Mouse (Mus musculus): ENCODE measurements around the gene Scn8a. TPM values are rescaled to one million over a fixed set of nuclear protein-coding genes. Genes with fewer than 3 reads are reported as not detected.

The Scn8a gene
- polyA plus RNA-seq, 1 experiment from 2014 or later = 18.2 TPM

DNA sequence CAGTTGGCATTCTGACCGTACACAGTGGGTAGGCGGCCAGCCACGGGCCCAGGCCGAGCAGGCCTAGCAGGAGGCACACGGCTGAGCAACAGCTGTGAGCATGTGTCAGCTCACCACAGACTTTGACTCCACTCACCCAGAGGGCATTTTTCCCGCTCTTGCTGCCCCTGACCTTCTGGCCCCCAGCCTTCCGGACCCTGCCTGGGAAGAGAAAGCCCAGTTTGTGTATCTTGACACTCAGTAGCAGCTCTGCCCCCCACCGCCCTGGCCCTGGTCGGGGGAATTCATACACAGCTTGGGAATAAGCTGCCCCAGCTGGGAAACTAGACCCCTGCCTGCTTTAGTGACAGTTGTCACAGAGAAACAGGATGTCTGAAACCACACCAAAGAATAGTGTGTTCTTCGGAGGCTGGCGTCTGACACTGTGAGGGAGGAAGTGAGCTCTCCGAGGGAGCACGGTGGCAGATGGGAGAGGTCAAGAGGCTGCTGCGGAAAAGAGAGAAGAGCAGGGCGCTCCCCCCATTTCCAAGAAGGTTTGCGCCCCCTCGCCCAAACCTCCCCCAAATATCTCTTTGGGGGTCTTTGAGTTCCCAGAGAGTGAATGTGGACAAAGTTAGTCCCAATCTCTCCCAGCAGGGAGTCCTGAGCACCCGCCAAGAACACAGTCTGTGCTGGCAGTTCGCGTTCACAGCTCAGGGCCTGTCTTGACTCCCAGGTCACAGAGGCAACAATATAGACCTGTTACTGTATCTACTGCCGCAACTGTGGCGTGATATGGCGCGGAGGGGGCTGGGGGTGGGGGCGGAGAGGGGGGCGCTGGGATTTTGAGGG, 24.4 kb upstream of the Scn8a start:
- 51% methylated on average over 26 of the region's 26 CpGs for WGBS
- no peaks in the 10 kb centered on the region for H3K27me3 ChIP-seq
- no peaks in the 10 kb centered on the region for H3K36me3 ChIP-seq
- ATAC-seq (ENCODE audit: low read depth) = peak; percentile 32; the same call in 1 of the 2 replicates
- H3K9ac ChIP-seq = no peak overlapping the region
- no peak overlapping the region for H3K4me3 ChIP-seq
- H3K4me1 ChIP-seq (replicated peaks) = peaks cover 11% of the 10 kb centered on the region; the same call in 1 of the 2 replicates
- no peak overlapping the region for H3K4me2 ChIP-seq
- H3K9me3 ChIP-seq = 0 out of 2 replicates have a peak, but pooled peaks cover 5% of the 10 kb centered on the region
- peak overlapping the region; percentile 23; the same call in 1 of the 2 replicates for H3K27ac ChIP-seq (replicated peaks)

DNA sequence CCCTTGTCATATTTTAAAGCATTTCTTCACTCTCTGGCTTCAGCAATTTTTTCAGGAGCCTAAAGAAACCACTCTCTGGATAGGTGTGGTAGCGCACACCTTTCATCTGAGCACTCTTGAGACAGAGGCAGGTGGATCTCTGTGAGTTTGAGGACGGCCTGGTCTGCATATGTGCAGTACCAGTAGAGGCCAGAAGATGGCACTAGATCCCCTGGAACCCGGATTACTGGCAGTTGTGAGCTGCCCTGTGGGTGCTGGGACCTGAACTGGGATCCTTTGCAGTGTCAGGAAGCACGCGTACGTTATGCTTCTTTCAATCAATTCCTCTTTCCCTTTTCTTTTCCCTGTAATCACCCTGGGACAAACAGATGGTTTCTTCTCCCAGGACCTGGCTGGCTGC, 22.5 kb upstream of the Scn8a start:
- no peak overlapping the region for H3K9ac ChIP-seq
- H3K36me3 ChIP-seq = no peaks in the 10 kb centered on the region
- 0 out of 2 replicates have a peak, but pooled peaks cover 5% of the 10 kb centered on the region for H3K9me3 ChIP-seq
- peaks cover 11% of the 10 kb centered on the region; the same call in 1 of the 2 replicates for H3K4me1 ChIP-seq (replicated peaks)
- no peaks in the 10 kb centered on the region for H3K27me3 ChIP-seq
- no peak overlapping the region for H3K4me3 ChIP-seq
- no peak for ATAC-seq (ENCODE audit: low read depth)
- WGBS = 87% methylated on average over 6 of the region's 6 CpGs
- no peak overlapping the region for H3K27ac ChIP-seq (replicated peaks)
- H3K4me2 ChIP-seq = no peak overlapping the region

DNA sequence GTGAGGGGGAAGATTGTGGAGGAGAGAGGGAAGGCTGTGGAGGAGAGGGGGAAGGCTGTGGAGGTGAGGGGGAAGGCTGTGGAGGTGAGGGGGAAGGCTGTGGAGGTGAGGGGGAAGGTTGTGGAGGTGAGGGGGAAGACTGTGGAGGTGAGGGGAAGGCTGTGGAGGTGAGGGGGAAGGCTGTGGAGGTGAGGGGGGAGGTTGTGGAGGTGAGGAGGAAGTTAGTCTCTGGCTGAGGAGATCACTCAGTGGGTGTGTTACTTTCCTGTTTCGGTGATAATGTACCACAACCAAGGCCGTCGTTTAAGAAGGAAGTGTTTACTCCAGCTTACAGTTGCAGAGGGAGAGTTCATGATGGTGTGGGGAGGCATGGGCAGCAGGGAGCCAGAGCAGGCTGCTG, 12.1 kb upstream of the Scn8a start:
- H3K9ac ChIP-seq = no peak overlapping the region
- no peak overlapping the region for H3K4me3 ChIP-seq
- H3K4me2 ChIP-seq = no peak overlapping the region
- no peak for ATAC-seq (ENCODE audit: low read depth)
- no peaks in the 10 kb centered on the region for H3K36me3 ChIP-seq
- no peaks in the 10 kb centered on the region for H3K4me1 ChIP-seq (replicated peaks)
- no peaks in the 10 kb centered on the region for H3K9me3 ChIP-seq
- H3K27ac ChIP-seq (replicated peaks) = no peak overlapping the region
- H3K27me3 ChIP-seq = no peaks in the 10 kb centered on the region; the same call in 1 of the 2 replicates
- 82% methylated on average over 3 of the region's 3 CpGs for WGBS

DNA sequence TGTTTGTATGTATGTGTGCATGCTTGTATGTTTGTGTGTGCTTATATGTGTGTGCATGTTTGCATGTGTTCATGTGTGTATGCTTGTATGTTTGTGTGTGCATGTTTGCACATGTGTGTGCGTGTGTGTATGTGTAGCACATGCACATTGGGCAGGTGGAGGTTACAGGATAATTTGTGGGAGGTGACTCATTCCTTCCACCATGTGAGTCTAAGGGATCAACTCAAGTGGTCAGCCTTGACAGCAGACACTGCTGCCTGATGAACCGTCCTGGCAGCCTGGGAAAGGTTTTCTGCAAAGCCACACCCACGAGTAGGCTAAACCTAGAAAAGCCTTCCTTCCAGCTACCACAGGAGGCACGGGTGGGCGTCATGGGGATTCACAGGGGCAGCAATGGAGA, 8.8 kb upstream of the Scn8a start:
- Histone ChIP-seq H3K4me1 (replicated peaks) (no peaks in the 10 kb centered on the region), H3K9ac (no peak overlapping the region), H3K4me3 (no peak overlapping the region), H3K9me3 (no peaks in the 10 kb centered on the region), H3K27me3 (no peaks in the 10 kb centered on the region; the same call in 1 of the 2 replicates), H3K27ac (replicated peaks) (no peak overlapping the region), H3K4me2 (no peak overlapping the region), H3K36me3 (no peaks in the 10 kb centered on the region)
- 48% methylated on average over 5 of the region's 5 CpGs for WGBS
- ATAC-seq (ENCODE audit: low read depth) = no peak

DNA sequence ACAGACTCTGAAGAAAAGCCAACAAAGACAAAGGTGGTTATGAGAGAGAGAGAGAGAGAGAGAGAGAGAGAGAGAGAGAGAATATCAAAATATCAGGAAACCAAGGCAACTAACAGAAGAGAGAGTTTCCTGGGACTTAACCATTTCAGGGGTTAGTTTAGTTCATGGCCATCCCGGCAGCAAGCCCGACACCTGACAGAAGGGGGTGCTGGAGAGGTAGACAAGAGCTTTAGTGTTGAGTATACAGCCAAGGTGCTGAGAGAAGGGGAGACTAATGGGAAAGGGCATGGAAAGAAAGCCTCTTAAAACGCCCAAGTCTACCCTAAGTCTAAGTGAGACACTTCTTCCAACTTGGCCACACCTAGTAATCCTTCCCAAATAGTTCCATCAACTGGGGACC, 4.1 kb upstream of the Scn8a start:
- peaks cover 5% of the 10 kb centered on the region; the same call in 1 of the 2 replicates for H3K9me3 ChIP-seq
- 59% methylated on average over 3 of the region's 3 CpGs for WGBS
- no peak overlapping the region for H3K4me3 ChIP-seq
- no peaks in the 10 kb centered on the region for H3K36me3 ChIP-seq
- peaks cover 8% of the 10 kb centered on the region for H3K27me3 ChIP-seq
- no peak for ATAC-seq (ENCODE audit: low read depth)
- no peak overlapping the region for H3K9ac ChIP-seq
- no peak overlapping the region for H3K27ac ChIP-seq (replicated peaks)
- peaks cover 9% of the 10 kb centered on the region for H3K4me1 ChIP-seq (replicated peaks)
- H3K4me2 ChIP-seq = no peak overlapping the region

DNA sequence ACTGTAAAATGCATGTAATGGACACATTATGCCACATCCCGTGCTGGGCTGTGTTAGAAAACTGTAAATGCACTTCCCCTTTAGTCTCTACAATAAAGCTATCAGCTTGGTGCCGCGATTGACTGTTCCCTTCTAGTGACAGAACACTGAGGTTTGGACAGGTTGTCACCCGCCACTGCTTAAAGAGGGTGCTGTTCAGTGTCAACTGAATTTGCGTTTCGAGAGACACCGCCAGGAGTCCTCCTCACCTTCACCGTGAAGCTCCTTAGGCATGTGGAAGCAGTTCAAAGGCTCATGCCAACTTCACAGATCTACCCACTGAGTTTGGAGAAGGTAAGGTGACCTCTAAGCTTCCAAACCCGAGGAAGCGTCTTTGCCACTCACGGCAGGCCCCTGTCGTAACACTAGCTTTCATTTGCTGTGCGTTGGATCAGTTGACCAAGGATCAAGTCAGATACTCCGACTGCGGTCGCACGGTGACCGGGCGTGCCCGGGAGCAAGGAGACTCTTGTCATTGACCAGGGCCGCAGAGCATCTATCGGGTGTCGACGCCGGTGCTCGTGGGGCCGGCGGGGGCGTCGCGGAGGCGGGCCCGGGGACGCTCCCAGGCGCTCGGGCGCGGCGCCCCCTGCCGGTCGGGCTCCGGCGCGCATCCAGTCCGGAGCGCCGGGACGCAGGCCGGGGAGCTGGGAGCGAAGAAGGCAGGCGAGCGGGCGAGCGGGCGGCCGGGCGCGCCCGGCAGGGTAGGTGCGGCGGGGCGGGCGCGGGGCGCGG, 530 bp downstream of the Scn8a start:
- WGBS = 2% methylated on average over 52 of the region's 66 CpGs
- H3K36me3 ChIP-seq = no peaks in the 10 kb centered on the region
- ATAC-seq (ENCODE audit: low read depth) = peak; percentile 73

DNA sequence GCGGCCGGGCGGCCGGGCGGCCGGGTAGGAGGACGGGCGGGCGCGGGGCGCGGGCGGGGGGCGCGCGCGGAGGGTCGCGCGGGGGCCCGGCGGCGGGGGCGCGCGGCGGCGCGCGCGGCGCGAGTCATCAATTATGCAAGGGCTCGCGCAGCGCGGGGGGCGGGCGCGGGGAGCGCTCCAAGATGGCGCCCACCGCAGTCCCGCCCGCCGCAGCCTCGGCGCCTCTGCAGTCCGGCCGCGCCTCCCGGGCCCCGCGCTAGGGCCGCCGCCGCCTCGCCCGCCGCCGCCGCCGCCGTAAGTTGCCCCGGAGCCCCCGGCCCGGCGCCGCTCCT, 1.1 kb downstream of the Scn8a start:
- Histone ChIP-seq H3K9ac (peak overlapping the region; percentile 96), H3K4me3 (peak overlapping the region; percentile 88), H3K27ac (replicated peaks) (peak overlapping the region; percentile 91), H3K4me2 (peak overlapping the region; percentile 82), H3K27me3 (peaks cover 17% of the 10 kb centered on the region), H3K9me3 (peaks cover 5% of the 10 kb centered on the region; the same call in 1 of the 2 replicates), H3K36me3 (no peaks in the 10 kb centered on the region), H3K4me1 (replicated peaks) (peaks cover 38% of the 10 kb centered on the region)
- 3% methylated on average over 15 of the region's 69 CpGs for WGBS
- ATAC-seq (ENCODE audit: low read depth) = peak; percentile 72

More for the DNA sequence above, 530 bp downstream of the Scn8a start:
- Histone ChIP-seq H3K4me2 (peak overlapping the region; percentile 61), H3K27me3 (peaks cover 17% of the 10 kb centered on the region), H3K4me3 (peak overlapping the region; percentile 88), H3K9me3 (peaks cover 5% of the 10 kb centered on the region; the same call in 1 of the 2 replicates), H3K9ac (peak overlapping the region; percentile 72), H3K4me1 (replicated peaks) (peaks cover 35% of the 10 kb centered on the region), H3K27ac (replicated peaks) (peak overlapping the region; percentile 78)

DNA sequence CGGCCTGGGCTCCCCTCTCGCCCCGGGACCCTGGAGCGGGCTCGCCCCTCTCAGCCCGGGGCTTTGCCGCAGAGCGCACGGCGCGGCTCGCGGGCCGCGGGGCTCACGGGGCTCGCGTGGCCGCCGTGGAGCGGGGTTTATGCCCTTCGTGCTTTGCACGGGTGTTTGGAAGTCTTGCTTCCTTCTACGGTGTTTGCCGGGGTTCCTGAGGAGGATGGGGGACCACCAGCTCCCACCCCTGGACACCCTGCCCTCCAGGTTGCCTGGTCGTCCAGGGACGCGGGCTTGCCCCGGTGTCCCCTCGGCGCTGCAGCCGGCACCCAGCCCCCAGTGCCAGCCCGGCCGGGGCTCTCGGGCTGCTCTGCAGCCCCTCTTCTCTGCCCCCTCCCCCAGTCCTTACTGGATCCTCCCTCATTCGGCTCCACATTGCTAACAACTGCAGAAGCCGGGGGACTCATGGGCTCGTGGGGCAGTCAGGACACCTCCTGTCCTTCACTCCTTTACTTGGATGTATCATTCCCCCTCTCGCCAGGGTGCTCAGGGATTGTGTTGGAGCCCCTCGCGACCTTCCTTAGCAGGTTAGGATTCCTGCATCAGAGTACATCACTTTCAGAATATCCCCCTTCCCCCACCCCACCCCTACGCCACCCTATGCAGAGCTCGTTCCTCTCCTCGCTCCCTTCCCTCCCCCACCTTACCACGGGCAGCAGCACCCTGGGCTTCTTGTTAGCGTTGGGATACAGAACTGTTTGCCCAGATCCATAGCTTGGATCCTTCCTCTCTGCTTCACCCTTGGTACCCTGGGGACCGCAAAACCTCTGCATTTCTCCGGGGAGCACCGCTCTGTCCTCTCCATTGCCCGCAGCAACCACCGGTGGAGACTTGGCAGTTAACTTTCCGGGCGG, 1.7 kb downstream of the Scn8a start:
- Histone ChIP-seq H3K27ac (replicated peaks) (peak overlapping the region; percentile 91), H3K9ac (peak overlapping the region; percentile 96), H3K36me3 (no peaks in the 10 kb centered on the region), H3K4me3 (peak overlapping the region; percentile 88), H3K4me2 (peak overlapping the region; percentile 82), H3K9me3 (peaks cover 3% of the 10 kb centered on the region; the same call in 1 of the 2 replicates), H3K4me1 (replicated peaks) (peaks cover 38% of the 10 kb centered on the region), H3K27me3 (peaks cover 17% of the 10 kb centered on the region)
- peak; percentile 63 for ATAC-seq (ENCODE audit: low read depth)
- WGBS = under 1% methylated on average over 53 of the region's 53 CpGs

DNA sequence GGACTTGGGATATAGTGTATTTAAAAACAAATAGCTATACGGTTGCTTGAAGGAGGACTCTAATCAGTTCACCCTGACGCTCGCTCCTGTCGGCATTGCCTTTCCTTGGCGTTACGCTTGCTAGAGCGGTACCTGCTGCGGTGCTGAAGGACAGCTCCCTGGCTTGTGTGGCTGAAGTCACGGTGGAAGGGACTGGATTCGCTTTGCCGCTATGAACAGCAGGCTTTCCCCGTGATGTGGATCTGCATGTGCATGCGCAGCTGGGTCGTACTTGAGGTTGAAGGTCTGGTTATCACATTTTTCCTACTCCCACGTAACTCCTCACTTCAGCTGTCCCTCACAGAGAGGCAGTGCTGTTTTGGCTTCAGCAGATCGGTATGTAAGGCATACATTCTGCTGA, 3.5 kb downstream of the Scn8a start:
- H3K4me1 ChIP-seq (replicated peaks) = peaks cover 41% of the 10 kb centered on the region
- H3K27ac ChIP-seq (replicated peaks) = no peak overlapping the region
- peak overlapping the region; percentile 88 for H3K4me3 ChIP-seq
- H3K27me3 ChIP-seq = peaks cover 14% of the 10 kb centered on the region
- no peak for ATAC-seq (ENCODE audit: low read depth)
- WGBS = 4% methylated on average over 16 of the region's 16 CpGs
- peak overlapping the region; percentile 96 for H3K9ac ChIP-seq
- H3K36me3 ChIP-seq = no peaks in the 10 kb centered on the region
- peak overlapping the region; percentile 82 for H3K4me2 ChIP-seq
- H3K9me3 ChIP-seq = no peaks in the 10 kb centered on the region

DNA sequence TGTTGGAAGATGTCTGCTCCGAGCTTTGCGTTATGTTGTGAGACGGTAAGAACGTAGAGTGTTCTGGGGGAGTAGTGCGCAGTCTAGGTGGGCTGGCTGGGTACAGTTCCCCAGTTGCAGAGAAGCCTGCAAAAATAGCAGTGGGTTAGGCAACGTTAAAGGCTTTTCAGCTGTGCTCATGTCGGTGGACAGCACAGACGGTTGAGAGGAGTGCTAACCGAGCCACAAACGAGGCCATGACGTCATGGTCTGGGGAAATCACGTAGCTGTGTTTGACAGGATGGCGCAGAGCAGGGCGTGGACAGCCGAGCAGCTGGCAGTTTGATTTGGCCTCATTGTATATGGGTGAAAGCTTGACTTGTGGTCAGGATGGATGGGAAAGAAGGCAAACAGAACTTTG, 9.4 kb downstream of the Scn8a start:
- peaks cover 15% of the 10 kb centered on the region for H3K4me1 ChIP-seq (replicated peaks)
- 0 out of 2 replicates have a peak, but pooled peaks cover 3% of the 10 kb centered on the region for H3K27me3 ChIP-seq
- no peaks in the 10 kb centered on the region for H3K36me3 ChIP-seq
- H3K9me3 ChIP-seq = no peaks in the 10 kb centered on the region
- no peak overlapping the region for H3K9ac ChIP-seq
- no peak overlapping the region for H3K4me3 ChIP-seq
- no peak overlapping the region for H3K27ac ChIP-seq (replicated peaks)
- H3K4me2 ChIP-seq = no peak overlapping the region
- no peak for ATAC-seq (ENCODE audit: low read depth)
- WGBS = 65% methylated on average over 15 of the region's 15 CpGs

DNA sequence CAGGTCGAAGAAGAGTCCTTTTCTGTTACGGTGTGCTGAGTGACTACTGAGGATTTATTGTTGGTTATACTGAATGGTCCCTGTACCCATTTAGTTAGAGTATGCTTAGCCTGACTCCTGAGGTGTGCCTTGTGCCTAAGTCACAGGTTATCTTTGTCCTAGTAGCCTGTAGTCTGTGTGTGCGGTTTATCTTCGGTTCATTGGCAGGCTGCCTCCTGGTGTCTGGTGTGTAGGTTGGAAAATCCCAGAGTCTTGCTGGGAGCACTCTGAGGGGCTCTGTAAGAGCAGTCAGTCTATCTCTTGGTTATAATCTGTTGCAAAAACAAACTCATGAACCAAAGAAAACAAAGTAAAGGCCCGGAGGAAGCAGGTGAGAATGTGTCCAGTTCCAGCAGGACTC, 11.7 kb downstream of the Scn8a start:
- Histone ChIP-seq H3K27me3 (no peaks in the 10 kb centered on the region), H3K4me1 (replicated peaks) (peaks cover 10% of the 10 kb centered on the region), H3K9ac (no peak overlapping the region), H3K27ac (replicated peaks) (no peak overlapping the region), H3K36me3 (no peaks in the 10 kb centered on the region), H3K4me2 (no peak overlapping the region), H3K4me3 (no peak overlapping the region), H3K9me3 (no peaks in the 10 kb centered on the region)
- no peak for ATAC-seq (ENCODE audit: low read depth)
- 80% methylated on average over 5 of the region's 5 CpGs for WGBS

All from neural tube, embryonic 13.5 days (tissue).